Mouse (Mus musculus): ENCODE measurements around the gene 1700020A23Rik.
A peak's percentile ranks its signal among the peaks of the same experiment; 100 is the strongest.

The 1700020A23Rik gene

GRCm38 (mm10) chr2:130451086-130451726 is 46.1 kb downstream of the 1700020A23Rik start:
- peak; percentile 19 for DNase-seq (ENCODE audit: low read depth)

DNA sequence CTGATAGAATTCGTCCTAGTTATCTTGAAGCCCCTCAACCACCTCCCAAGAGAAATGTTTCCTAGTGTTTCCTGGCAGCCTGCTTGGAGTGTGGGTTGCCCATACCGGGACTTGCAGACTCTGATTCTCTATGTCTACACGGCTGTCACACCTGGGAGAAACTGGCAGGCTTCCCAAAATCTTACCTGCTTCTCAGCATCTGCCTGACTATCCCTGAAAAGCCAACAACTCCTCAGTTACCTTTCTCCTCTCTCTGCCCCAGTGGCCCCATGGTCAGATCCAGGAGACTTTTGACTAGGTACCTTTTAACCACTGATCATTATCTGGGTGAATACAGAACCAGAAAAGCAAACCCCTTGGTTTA is 46.6 kb downstream of the 1700020A23Rik start:
- DNase-seq (ENCODE audit: low read depth) = no peak

GRCm38 (mm10) chr2:130452266-130452665 is 47.2 kb downstream of the 1700020A23Rik start:
- DNase-seq (ENCODE audit: low read depth) = no peak

GRCm38 (mm10) chr2:130453421-130453820 is 48.4 kb downstream of the 1700020A23Rik start:
- DNase-seq (ENCODE audit: low read depth) = no peak

DNA sequence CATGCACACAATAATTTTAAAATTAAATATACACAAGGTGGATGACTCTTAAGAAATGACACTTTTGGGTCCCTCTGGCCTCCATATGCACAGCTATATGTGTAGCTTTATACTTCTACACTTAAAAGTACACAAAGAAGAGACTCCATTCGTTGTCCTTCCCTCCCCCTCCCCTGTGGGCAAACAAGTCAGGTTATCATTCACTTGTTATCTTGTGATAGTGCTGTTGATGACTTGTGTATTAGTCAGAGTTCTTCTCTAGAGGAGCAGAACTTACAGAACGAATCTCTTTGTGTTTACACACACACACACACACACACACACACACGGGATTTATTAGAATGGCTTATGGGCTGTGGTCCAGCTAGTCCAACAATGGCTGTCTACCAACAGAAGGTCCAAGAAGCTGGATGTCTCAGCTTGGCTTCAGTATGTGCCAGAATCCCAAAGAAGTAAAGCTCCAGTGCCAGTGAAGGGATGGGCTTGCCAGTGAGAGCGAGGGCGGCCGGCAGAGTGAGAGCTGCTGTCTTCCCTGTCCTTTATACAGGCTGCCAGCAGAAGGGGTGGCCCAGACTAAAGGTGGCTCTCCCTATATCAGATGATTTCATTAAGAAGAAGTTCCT is 49.8 kb downstream of the 1700020A23Rik start:
- DNase-seq (ENCODE audit: low read depth) = peak; percentile 65

Measured in 416B (cell line).